Mouse (Mus musculus) macrophage (primary cell): ENCODE results near the gene Rexo2. TPM values are rescaled to one million over a fixed set of nuclear protein-coding genes. Genes with fewer than 3 reads are reported as not detected.

Experiments used
- H3K27ac ChIP-seq: fragments of 350-480 bp; formaldehyde crosslinking; 2 replicates; pipeline ENCODE4 v1.9.0; 2021
- H3K36me3 ChIP-seq: fragments of 350-480 bp; formaldehyde crosslinking; 2 replicates; pipeline ENCODE4 v1.9.0; 2021; ENCODE audit errors: inconsistent target
- H3K4me3 ChIP-seq: fragments of 350-480 bp; formaldehyde crosslinking; 2 replicates; pipeline ENCODE4 v1.9.0; 2021; ENCODE audit errors: inconsistent target
- H3K79me2 ChIP-seq: fragments of 350-480 bp; formaldehyde crosslinking; 2 replicates; pipeline ENCODE4 v1.9.0; 2021; ENCODE audit errors: inconsistent target
- WGBS: methylation state at CpG from one replicate; pipeline ENCODE4 v1.1.7; 2026; ENCODE audit warnings: inconsistent platforms; ENCODE audit not compliant: missing documents; 5-methylcytosine and 5-hydroxymethylcytosine counted together
- polyA plus RNA-seq: library from polyadenylated mRNA; stranded (reverse); fragments of 250-400 nt; gene quantifications from 3 replicates; pipeline ENCODE4 v1.2.4, GENCODE M21; 2018; ENCODE audit warnings: inconsistent platforms

Rexo2 gene
- polyA plus RNA-seq, 1 experiment from 2014 or later = 181 TPM

DNA sequence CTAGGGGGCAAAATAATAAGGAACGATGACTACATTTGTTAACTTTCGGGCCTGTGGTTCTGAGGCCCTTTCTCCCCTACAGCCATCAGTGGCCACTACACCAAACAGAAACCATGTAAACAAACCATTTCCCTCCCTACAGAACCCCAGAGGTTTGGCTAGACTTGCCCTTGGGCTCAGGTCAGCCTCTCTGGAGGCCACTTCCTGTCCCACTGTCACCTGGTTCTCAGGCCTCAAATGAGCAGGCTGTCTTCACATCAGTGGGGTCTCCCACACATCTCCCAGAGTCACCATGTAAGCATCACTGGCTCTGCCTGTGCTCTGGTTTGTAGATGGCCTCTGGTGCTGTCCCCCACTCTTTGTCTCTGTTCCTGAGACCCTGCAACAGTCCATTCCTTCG lies 24.5 kb downstream of the Rexo2 start:
- H3K36me3 ChIP-seq = no peaks in the 10 kb centered on the region
- no peak overlapping the region for H3K27ac ChIP-seq
- H3K4me3 ChIP-seq = no peak overlapping the region
- no peaks in the 10 kb centered on the region for H3K79me2 ChIP-seq
- 93% methylated on average over 3 of the region's 3 CpGs for WGBS

DNA sequence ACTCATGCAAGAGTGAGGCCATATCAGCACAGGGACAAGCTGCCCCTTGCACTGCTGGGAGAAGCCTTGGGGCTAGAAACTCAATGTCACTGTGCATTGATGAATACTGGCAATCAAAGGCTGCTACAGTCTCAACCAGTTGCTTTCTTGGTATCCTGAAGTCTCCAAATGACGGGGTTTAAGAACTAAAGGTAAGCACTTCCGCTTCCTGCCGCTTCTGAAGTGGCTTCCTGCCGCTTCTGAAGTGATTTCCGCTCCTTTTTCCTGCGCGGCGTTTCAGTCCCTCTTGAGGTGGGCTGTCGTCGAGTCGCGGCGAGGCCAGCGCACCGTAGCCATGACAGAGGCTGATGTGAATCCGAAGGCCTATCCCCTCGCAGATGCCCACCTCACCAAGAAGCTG lies 30.4 kb downstream of the Rexo2 start:
- 90% methylated on average over 8 of the region's 17 CpGs for WGBS
- Histone ChIP-seq H3K4me3 (no peak overlapping the region), H3K27ac (no peak overlapping the region), H3K79me2 (no peaks in the 10 kb centered on the region), H3K36me3 (no peaks in the 10 kb centered on the region)

DNA sequence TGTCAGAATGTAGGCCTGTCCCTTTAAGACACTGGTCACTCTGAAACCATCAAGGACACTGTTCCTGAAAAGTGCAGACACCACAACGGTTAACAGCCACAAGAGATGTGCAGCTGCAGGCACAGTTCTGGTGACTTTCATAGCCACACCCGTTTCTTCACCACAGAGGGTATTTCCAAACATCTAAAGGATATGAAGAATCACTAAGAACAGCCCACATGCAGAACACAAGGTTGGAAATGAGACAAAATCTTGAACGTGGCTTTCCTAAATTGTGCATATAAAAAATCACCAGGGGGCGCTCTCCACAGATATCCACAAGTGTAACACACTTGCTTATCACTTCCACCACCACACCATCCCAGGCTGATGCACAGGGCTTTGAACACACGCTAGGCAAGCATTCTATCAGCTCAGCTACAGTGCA lies 32.6 kb downstream of the Rexo2 start:
- Histone ChIP-seq H3K27ac (no peak overlapping the region), H3K79me2 (no peaks in the 10 kb centered on the region), H3K36me3 (no peaks in the 10 kb centered on the region), H3K4me3 (no peak overlapping the region)
- 4% methylated on average over 5 of the region's 5 CpGs for WGBS

DNA sequence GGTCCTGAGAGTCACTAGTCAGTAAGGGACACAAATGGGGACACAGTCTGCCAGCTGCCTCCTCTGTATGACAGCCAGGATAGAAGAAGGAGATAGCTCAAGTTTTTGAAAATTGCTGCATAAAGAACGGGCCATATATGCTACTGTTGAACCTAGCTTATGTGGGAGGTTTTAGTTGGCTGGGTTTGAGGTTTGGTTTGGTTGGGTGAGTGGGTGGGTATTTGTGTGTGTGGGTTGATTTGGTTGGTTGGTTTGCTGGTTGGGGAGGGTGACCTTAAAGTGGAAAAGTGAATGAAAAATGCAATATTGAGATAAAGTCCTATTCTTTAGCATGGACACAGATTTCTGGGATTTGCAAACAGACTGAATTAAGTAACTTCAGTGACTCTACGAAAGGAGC lies 35.6 kb downstream of the Rexo2 start:
- no peaks in the 10 kb centered on the region for H3K36me3 ChIP-seq
- 0 out of 2 replicates have a peak overlapping the region, but pooled peaks have one; percentile 7 for H3K27ac ChIP-seq

DNA sequence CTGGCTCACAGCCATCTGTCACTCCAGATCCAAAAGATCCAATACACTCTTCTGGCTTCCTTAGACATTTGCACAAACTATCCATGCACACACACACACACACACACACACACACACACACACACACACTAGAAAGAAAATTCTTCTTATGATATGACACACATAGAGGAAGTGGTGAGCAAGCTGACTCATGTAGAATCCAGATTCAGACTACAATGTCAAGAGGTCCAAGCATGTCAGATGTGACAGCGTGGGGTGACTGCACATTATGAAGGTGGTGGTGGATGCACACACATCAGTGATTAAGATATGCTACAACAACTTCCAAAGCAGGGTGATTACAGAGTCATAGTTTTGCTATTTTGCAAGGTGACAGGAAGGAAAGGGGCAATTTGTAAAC lies 36.5 kb downstream of the Rexo2 start:
- H3K4me3 ChIP-seq = no peak overlapping the region
- no peaks in the 10 kb centered on the region for H3K36me3 ChIP-seq
- 0% methylated on average over 1 of the region's 1 CpGs for WGBS

More for the DNA sequence above, 35.6 kb downstream of the Rexo2 start:
- Histone ChIP-seq H3K79me2 (no peaks in the 10 kb centered on the region), H3K4me3 (no peak overlapping the region)
- 92% methylated on average over 2 of the region's 2 CpGs for whole genome bisulfite sequencing

DNA sequence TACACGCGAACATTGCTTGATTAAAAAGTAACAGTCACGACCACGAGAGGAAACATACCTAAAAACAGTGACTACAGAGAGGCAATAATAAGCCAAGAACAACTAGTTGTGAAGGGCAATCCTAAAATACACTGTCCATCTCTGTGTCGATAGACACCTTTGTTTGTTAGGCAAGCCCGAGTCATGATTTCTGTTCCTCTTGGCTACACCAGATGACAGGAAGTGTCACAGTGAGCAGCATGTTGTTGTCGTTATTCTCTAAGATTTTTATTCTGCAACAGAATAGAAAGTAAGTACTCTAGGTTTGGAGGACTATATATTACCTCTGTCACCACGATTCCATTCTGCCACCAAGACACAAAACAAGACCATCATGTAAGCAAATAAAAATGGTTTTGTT lies 48.0 kb downstream of the Rexo2 start:
- Histone ChIP-seq H3K36me3 (peaks cover 29% of the 10 kb centered on the region), H3K27ac (peak overlapping the region; percentile 15; the same call in 1 of the 2 replicates), H3K79me2 (no peaks in the 10 kb centered on the region), H3K4me3 (no peak overlapping the region)
- WGBS = 13% methylated on average over 8 of the region's 8 CpGs

More for the DNA sequence above, 36.5 kb downstream of the Rexo2 start:
- Histone ChIP-seq H3K27ac (0 out of 2 replicates have a peak overlapping the region, but pooled peaks have one; percentile 7), H3K79me2 (no peaks in the 10 kb centered on the region)

DNA sequence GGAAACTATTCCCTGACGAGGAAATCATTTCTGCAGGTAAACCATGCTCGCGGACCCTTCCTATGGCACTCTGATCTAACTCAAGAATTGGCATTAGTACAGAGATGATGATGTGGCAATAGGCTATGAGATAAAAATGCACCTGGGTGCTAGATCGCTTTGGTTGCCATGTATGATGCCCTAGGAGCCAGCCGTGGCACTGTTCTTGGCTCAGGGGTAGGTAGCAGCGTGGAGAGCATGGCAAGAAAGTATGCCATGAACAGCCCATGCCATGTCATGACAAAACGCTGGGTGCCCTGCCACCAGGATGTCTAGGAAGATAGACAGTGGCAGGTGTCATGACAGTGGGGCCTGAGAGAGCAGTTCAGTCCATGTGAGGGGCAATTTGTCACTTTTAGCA lies 53.2 kb downstream of the Rexo2 start:
- 96% methylated on average over 7 of the region's 7 CpGs for WGBS

DNA sequence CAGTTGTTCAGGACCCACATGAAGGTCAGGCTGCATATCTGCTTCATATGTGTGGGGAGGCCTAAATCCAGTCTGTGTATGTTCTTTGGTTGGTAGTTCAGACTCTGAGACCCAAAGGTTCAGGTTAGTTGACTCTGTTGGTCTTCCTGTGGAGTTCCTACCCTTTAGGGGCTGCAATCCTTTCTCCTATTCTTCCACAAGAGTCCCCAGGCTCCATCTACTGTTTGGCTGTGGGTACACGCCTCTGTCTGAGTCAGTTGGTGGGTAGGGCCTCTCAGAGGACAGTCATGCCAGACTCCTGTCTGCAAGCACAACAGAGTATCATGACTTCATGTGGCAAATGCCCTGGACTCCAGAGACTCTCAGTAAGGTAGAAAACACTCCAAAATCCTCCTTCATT lies 57.2 kb downstream of the Rexo2 start:
- peaks cover 28% of the 10 kb centered on the region; the same call in 1 of the 2 replicates for H3K79me2 ChIP-seq
- H3K4me3 ChIP-seq = peak overlapping the region; percentile 50; the same call in 1 of the 2 replicates
- peaks cover 40% of the 10 kb centered on the region for H3K36me3 ChIP-seq
- peak overlapping the region; percentile 98 for H3K27ac ChIP-seq
- WGBS = 15% methylated on average over 1 of the region's 1 CpGs

More for the DNA sequence above, 53.2 kb downstream of the Rexo2 start:
- H3K27ac ChIP-seq = no peak overlapping the region
- H3K79me2 ChIP-seq = no peaks in the 10 kb centered on the region
- H3K4me3 ChIP-seq = no peak overlapping the region
- H3K36me3 ChIP-seq = peaks cover 61% of the 10 kb centered on the region

DNA sequence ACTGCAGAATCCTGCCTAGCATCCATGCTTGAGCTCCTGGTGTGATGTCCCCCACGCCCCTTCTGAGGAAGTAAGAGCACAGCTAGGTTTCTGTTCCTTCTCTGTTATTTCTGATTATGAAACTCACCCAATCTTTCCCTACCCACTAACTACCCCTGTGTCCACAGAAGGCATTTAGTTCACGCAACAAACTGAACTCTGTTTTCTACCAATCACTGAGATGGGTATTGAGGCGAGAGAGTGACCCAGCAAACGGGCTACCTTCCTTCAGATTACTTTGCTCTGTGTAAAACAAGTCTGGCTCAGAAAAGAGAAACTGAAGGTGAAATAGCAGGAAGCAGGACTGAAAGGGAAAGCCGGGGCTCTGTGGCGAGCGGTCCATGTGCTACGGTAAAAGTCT lies 58.0 kb downstream of the Rexo2 start:
- peak overlapping the region; percentile 50 for H3K4me3 ChIP-seq
- peak overlapping the region; percentile 98 for H3K27ac ChIP-seq
- H3K36me3 ChIP-seq = peaks cover 31% of the 10 kb centered on the region
- WGBS = 4% methylated on average over 8 of the region's 8 CpGs
- peaks cover 28% of the 10 kb centered on the region; the same call in 1 of the 2 replicates for H3K79me2 ChIP-seq

DNA sequence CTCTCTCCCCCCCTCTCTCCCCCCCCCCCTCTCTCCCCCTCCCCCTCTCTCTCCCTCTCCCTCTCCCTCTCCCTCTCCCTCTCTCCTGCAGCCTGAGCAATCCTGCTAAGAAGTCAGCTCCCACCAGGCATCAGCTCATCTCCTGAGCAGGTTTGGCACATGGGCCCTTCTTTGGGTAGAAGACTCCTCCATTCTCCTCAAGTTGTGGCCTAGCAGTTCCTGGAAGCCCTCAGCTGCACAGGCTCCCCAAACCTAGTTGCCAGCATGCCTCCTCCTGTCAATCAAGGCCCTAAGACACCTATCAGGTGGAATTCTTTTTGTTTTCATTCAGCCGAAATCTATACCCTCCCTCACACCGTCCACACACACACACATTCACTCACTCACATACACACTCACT lies 58.9 kb downstream of the Rexo2 start:
- WGBS = 87% methylated on average over 2 of the region's 2 CpGs
- peak overlapping the region; percentile 98 for H3K27ac ChIP-seq

DNA sequence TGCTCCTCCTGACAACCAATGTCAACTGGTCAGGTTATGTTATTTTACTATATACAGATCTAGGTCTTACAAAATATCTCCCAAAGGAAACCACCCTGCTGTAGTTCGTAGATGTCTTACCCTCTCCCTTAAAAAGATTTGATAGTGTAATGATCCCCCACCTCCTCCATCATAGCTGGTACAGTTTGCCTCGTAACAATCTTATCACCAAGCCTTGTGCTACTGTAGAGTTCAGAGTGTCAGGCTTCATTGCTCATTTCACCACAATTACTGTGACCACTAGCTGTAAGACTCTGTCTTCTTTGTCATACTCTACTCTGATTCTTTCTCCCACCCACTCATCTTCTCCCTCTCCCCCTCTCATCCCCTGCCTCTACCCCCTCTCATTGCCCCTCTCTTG lies 59.4 kb downstream of the Rexo2 start:
- Histone ChIP-seq H3K27ac (peak overlapping the region; percentile 98), H3K79me2 (peaks cover 28% of the 10 kb centered on the region; the same call in 1 of the 2 replicates)
- WGBS = 86% methylated on average over 2 of the region's 2 CpGs

More for the DNA sequence above, 58.9 kb downstream of the Rexo2 start:
- Histone ChIP-seq H3K79me2 (peaks cover 28% of the 10 kb centered on the region; the same call in 1 of the 2 replicates), H3K4me3 (no peak overlapping the region), H3K36me3 (peaks cover 24% of the 10 kb centered on the region)

DNA sequence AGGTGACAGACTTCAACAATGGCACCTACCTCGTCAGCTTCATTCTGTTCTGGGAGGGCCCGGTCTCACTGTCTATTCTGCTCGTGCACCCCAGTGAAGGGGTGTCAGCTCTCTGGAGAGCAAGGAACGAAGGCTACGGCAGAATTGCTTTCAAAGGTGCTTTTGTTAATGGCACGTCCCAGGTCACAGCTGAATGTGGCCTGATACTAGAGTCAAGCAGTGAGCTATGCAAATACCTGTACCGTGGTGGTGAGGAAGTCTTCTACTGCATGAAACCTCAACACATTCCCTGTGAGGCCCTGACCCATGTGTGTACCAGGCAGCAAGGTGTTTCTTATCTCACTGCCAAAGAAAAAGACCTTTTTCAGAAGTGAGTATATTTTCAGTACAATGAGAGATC lies 60.0 kb downstream of the Rexo2 start:
- H3K79me2 ChIP-seq = peaks cover 28% of the 10 kb centered on the region; the same call in 1 of the 2 replicates
- H3K27ac ChIP-seq = peak overlapping the region; percentile 98
- H3K4me3 ChIP-seq = no peak overlapping the region
- H3K36me3 ChIP-seq = peaks cover 14% of the 10 kb centered on the region; the same call in 1 of the 2 replicates
- 86% methylated on average over 7 of the region's 7 CpGs for WGBS

More for the DNA sequence above, 59.4 kb downstream of the Rexo2 start:
- Histone ChIP-seq H3K36me3 (peaks cover 18% of the 10 kb centered on the region; the same call in 1 of the 2 replicates), H3K4me3 (no peak overlapping the region)

DNA sequence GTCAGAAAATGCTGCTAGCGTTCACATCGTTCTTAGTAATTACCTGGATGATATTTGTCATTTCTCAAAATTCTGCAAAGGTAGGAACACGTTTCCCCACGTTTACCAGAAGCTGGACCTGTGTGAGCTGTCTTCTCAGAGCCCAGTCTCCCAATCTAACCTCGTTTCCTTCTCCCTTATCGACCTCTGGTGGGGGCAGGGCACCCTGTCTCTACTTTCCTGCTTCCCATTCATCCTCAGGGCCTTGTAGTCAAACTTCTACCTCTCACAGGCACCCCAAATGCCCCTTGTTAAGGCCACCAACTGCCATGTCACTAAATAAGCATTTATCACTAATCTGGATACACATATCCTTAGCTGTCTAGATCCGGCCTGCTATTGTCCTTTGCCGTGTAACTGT lies 61.6 kb downstream of the Rexo2 start:
- Histone ChIP-seq H3K79me2 (peaks cover 28% of the 10 kb centered on the region; the same call in 1 of the 2 replicates), H3K4me3 (peak overlapping the region; percentile 36), H3K36me3 (no peaks in the 10 kb centered on the region), H3K27ac (peak overlapping the region; percentile 98)
- WGBS = 52% methylated on average over 8 of the region's 8 CpGs
